Mouse (Mus musculus) layer of hippocampus, adult 2 months (tissue): ENCODE measurements around the gene Mcu. TPM values are rescaled to one million over a fixed set of nuclear protein-coding genes. Genes with fewer than 3 reads are reported as not detected.
A peak's percentile ranks its signal among the peaks of the same experiment; 100 is the strongest.

Experiments
- DNase-seq, 2 experiments: peaks; one replicate each; pipeline ENCODE4 v3.0.0; 2022; ENCODE audit warnings: low spot score in 2 of 2
- H3K27ac ChIP-seq: fragments of 200-600 bp; 2 replicates; pipeline ENCODE4 v1.8.1; 2022
- H3K4me3 ChIP-seq: fragments of 200-600 bp; 2 replicates; pipeline ENCODE4 v1.8.1; 2022; ENCODE audit warnings: mild to moderate bottlenecking
- CTCF ChIP-seq: fragments of 200-600 bp; conservative IDR thresholded peaks from 2 replicates; pipeline ENCODE4 v1.8.1; 2022; ENCODE audit warnings: antibody characterized with exemption, mild to moderate bottlenecking, moderate library complexity
- total RNA-seq, 2 experiments: library from RNA; stranded (reverse); gene quantifications; 2 replicates each; pipeline ENCODE4 v1.2.3; 2021

Gene Mcu
- total RNA-seq, 2 experiments from 2014 or later: 53.8 to 54.8 TPM

- TF ChIP-seq CTCF: no peak
- Histone ChIP-seq H3K27ac (no peak overlapping the region), H3K4me3 (no peak overlapping the region)
- DNase-seq: no peak
Observed at GRCm38 (mm10) chr10:59487351-59487750, 129.1 kb downstream of the Mcu start.

- H3K4me3 ChIP-seq: no peak overlapping the region
- TF ChIP-seq CTCF: no peak
- no peak for DNase-seq
- no peak overlapping the region for H3K27ac ChIP-seq
Observed at GRCm38 (mm10) chr10:59484318-59484717, 132.2 kb downstream of the Mcu start.

GRCm38 (mm10) chr10:59481381-59481780, 135.1 kb downstream of the Mcu start:
- Histone ChIP-seq H3K27ac (no peak overlapping the region; the same call in 1 of the 2 replicates), H3K4me3 (no peak overlapping the region)
- no peak for TF ChIP-seq CTCF
- no peak for DNase-seq

- Histone ChIP-seq H3K27ac (peak overlapping the region; percentile 6; the same call in 1 of the 2 replicates), H3K4me3 (no peak overlapping the region)
- DNase-seq: peak; percentile 39 to 46
- no peak for TF ChIP-seq CTCF
Observed at GRCm38 (mm10) chr10:59470451-59470850, 146.0 kb downstream of the Mcu start.

- no peak for TF ChIP-seq CTCF
- no peak for DNase-seq
Observed at GRCm38 (mm10) chr10:59467297-59467696, 149.2 kb downstream of the Mcu start.

GRCm38 (mm10) chr10:59466626-59467025, 149.9 kb downstream of the Mcu start:
- TF ChIP-seq CTCF: no peak
- Histone ChIP-seq H3K27ac (no peak overlapping the region), H3K4me3 (no peak overlapping the region)
- DNase-seq: no peak

More at GRCm38 (mm10) chr10:59467297-59467696, 149.2 kb downstream of the Mcu start:
- Histone ChIP-seq H3K27ac (no peak overlapping the region), H3K4me3 (no peak overlapping the region)

GRCm38 (mm10) chr10:59465546-59465945, 150.9 kb downstream of the Mcu start:
- Histone ChIP-seq H3K4me3 (no peak overlapping the region), H3K27ac (no peak overlapping the region)
- DNase-seq: no peak
- no peak for TF ChIP-seq CTCF

GRCm38 (mm10) chr10:59462307-59462706, 154.2 kb downstream of the Mcu start:
- H3K4me3 ChIP-seq: no peak overlapping the region
- no peak for TF ChIP-seq CTCF
- no peak overlapping the region for H3K27ac ChIP-seq
- no peak for DNase-seq

GRCm38 (mm10) chr10:59459767-59460166, 156.7 kb downstream of the Mcu start:
- peak; percentile 39 to 42 for DNase-seq
- TF ChIP-seq CTCF: no peak
- Histone ChIP-seq H3K27ac (peak overlapping the region; percentile 80), H3K4me3 (no peak overlapping the region; the same call in 1 of the 2 replicates)

GRCm38 (mm10) chr10:59454631-59455030, 161.9 kb downstream of the Mcu start:
- Histone ChIP-seq H3K4me3 (no peak overlapping the region), H3K27ac (no peak overlapping the region)
- peak; percentile 41 for TF ChIP-seq CTCF
- DNase-seq: no peak

- DNase-seq: no peak
- TF ChIP-seq CTCF: peak; percentile 67
- H3K27ac ChIP-seq: no peak overlapping the region
- no peak overlapping the region for H3K4me3 ChIP-seq
Observed at GRCm38 (mm10) chr10:59451839-59452238, 164.7 kb downstream of the Mcu start.

GRCm38 (mm10) chr10:59447546-59447945, 168.9 kb downstream of the Mcu start:
- no peak overlapping the region for H3K4me3 ChIP-seq
- TF ChIP-seq CTCF: no peak
- DNase-seq: no peak
- H3K27ac ChIP-seq: peak overlapping the region; percentile 46; the same call in 1 of the 2 replicates

- H3K27ac ChIP-seq: peak overlapping the region; percentile 46; the same call in 1 of the 2 replicates
- H3K4me3 ChIP-seq: no peak overlapping the region
- no peak for TF ChIP-seq CTCF
- DNase-seq: no peak
Observed at GRCm38 (mm10) chr10:59446911-59447437, 169.5 kb downstream of the Mcu start.

GRCm38 (mm10) chr10:59444635-59445034, 171.9 kb downstream of the Mcu start:
- no peak for DNase-seq
- H3K27ac ChIP-seq: no peak overlapping the region
- no peak for TF ChIP-seq CTCF
- no peak overlapping the region for H3K4me3 ChIP-seq
